Mouse (Mus musculus) CD8-positive naive resting alpha-beta T cell, adult 2 months (primary cell): ENCODE results near the gene Il6ra.
"Not testable (repeated sequence)": the region's sequence is repeated elsewhere in the genome, so short reads cannot be mapped to it uniquely, and the experiment has no call there.

Source experiments
- DNase-seq, 2 experiments: peaks; one replicate each; pipeline ENCODE4 v3.0.0; 2022; ENCODE audit warnings: low read depth in 2 of 2, low spot score in 2 of 2

Gene Il6ra

GRCm38 (mm10) chr3:89875781-89876180 lies 37.2 kb downstream of the Il6ra start:
- no peak for DNase-seq

- DNase-seq, result no peak
Observed at GRCm38 (mm10) chr3:89875021-89875420, 38.0 kb downstream of the Il6ra start.

GRCm38 (mm10) chr3:89874076-89874475 lies 38.9 kb downstream of the Il6ra start:
- no peak for DNase-seq

GRCm38 (mm10) chr3:89872684-89873083 lies 40.3 kb downstream of the Il6ra start:
- no peak for DNase-seq

GRCm38 (mm10) chr3:89872209-89872608 lies 40.8 kb downstream of the Il6ra start:
- DNase-seq, result peak; percentile 84 to 87

- DNase-seq, result no peak
Observed at GRCm38 (mm10) chr3:89871339-89871914, 41.6 kb downstream of the Il6ra start.

GRCm38 (mm10) chr3:89870472-89871271 lies 42.3 kb downstream of the Il6ra start:
- no peak for DNase-seq

GRCm38 (mm10) chr3:89869556-89869955 lies 43.4 kb downstream of the Il6ra start:
- DNase-seq, result peak; percentile 75 to 79

- no peak for DNase-seq
Observed at GRCm38 (mm10) chr3:89868956-89869355, 44.0 kb downstream of the Il6ra start.

- no peak for DNase-seq
Observed at GRCm38 (mm10) chr3:89868357-89868756, 44.6 kb downstream of the Il6ra start.

GRCm38 (mm10) chr3:89867651-89868050 lies 45.3 kb downstream of the Il6ra start:
- DNase-seq, result no peak

- DNase-seq, result no peak
Observed at GRCm38 (mm10) chr3:89865764-89866163, 47.2 kb downstream of the Il6ra start.

- no peak for DNase-seq
Observed at GRCm38 (mm10) chr3:89865020-89865419, 48.0 kb downstream of the Il6ra start.

GRCm38 (mm10) chr3:89863716-89864509 lies 49.1 kb downstream of the Il6ra start:
- peak; percentile 61 to 72 for DNase-seq

- not testable (repeated sequence) for DNase-seq
Observed at GRCm38 (mm10) chr3:89863276-89863675, 49.7 kb downstream of the Il6ra start.

- no peak for DNase-seq
Observed at GRCm38 (mm10) chr3:89862182-89862761, 50.7 kb downstream of the Il6ra start.

- no peak for DNase-seq
Observed at GRCm38 (mm10) chr3:89861070-89861469, 51.9 kb downstream of the Il6ra start.

- no peak for DNase-seq
Observed at GRCm38 (mm10) chr3:89860343-89860742, 52.7 kb downstream of the Il6ra start.

- no peak for DNase-seq
Observed at GRCm38 (mm10) chr3:89859936-89860335, 53.1 kb downstream of the Il6ra start.

GRCm38 (mm10) chr3:89858888-89859287 lies 54.1 kb downstream of the Il6ra start:
- DNase-seq, result no peak

- DNase-seq, result no peak
Observed at GRCm38 (mm10) chr3:89858123-89858522, 54.9 kb downstream of the Il6ra start.
